Mouse (Mus musculus) kidney, postnatal 4 days (tissue): ENCODE measurements at regions not wholly inside any gene's neighbourhood (a gene's known extent, or its start where the extent isn't known, plus 50 kb on each side); places are given as distances from the start of the nearest gene placed in this dataset.
A peak's percentile ranks its signal among the peaks of the same experiment; 100 is the strongest.

Source experiments
- DNase-seq, 2 experiments: peaks; one replicate each; pipeline ENCODE4 v3.0.0; 2021; ENCODE audit warnings: mixed read lengths in 2 of 2

DNA sequence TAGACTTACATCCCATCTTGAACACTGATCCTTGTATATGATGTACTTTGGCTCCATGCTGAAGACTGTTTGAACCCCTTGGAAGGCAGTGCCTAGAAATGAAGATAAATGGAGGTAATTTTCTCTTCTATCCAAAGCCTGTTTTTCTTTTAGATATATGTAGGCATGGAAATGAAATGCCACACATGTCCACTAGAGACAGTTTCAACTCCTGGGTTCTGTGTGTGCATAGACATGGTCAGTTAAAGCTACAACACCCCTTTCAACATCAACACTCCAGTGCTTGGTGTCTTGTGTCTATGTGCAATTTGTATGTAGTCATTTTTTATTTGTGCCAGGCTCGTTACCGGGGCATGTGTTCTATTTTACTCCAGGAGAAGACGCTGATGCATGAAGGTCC, 179.7 kb upstream of the Lpp start:
- DNase-seq, result no peak

DNA sequence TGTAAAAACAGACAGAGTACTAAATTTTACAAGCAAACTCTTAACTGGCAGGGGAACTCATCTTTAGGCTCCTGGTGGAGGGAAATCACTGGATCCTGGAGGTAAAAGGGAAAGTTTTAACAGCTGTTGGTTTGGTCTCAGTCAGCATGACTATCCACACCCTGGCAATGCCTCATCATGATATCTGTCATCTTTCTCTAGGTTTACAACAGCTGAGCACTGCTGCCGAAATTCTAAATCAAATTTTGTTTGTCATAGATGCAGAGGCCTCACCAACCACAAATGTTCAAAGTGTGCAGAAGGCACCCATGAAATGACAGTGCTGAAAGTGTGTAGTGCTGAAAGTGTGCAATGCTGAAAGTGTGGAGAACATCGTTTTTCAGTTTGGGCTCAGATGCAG, 180.6 kb upstream of the Lpp start:
- DNase-seq, result no peak

DNA sequence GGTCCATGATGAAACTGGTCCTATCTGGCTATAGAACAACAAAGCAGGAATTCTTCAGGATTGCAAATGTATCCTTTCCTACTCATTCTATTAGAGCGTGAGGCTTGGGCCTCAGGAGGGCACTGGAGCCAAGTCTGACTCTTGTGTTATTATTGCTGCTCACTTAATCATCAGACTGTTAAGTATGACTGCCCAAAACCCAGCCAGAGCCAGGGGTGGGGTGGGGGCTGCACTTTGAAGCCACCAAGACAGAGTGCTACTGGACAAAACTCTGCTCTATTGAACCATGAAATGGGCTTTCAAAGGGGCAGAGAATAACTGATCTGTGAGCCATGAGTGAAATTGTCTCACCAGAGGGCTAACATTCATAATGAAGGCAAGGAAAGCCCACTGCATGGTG, 181.7 kb upstream of the Lpp start:
- peak in 1 of 2 experiments; percentile 44 for DNase-seq

DNA sequence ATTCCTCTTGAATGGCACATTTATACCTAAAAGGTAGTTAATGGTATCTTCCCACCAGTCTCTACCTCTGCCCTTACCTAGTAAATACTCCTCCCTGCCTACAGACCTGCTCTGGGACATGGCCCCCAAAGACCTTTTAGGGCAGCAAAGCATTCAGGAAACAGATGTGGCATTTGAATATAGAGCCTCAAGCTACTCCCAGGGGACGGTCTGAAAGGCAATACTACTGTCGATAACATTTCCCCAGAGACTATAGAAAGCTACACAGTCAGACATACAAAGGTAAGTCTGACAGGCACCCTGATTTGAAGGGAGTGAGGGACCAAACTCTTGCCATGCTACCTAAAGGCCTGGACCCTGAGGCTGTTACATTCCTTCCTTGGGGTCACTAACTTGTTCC, 184.4 kb upstream of the Lpp start:
- no peak for DNase-seq

DNA sequence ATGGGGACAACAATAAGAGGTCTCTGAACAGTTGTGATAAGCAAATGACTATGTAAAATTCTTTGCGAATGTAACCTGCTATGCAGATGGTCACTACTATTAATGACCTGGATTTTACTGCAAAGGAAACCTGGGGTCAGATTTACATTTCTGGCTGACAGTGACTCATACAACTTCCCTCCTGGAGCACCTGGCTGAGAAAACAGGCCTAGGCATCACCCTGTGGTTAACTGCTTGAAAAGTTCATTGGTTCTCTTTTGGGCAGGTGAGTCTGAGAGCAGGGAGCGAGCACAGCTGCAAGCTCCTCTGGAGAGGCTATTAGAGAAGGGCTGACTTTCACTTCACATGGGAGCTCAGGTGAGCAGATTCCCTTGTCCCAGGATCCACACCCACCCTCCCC, 185.2 kb upstream of the Lpp start:
- no peak for DNase-seq

DNA sequence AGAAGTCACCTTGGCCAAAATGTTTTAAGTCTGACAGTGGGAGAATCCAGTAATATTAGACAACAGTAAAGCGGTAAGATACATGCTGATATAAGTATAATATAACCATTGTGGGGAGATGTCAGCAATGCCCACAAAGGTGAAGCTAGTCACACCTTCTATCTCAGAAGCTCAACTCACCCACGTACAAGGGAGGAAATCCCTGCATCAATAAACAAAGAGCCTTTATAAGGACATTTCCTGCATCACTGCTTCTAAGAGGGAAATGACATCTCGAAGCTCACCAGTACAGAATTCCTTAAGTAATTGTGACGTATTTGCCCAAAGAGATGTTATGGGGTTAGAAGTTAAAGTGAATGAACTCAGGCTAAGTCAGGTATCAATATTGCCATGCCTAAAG, 186.3 kb upstream of the Lpp start:
- no peak for DNase-seq

DNA sequence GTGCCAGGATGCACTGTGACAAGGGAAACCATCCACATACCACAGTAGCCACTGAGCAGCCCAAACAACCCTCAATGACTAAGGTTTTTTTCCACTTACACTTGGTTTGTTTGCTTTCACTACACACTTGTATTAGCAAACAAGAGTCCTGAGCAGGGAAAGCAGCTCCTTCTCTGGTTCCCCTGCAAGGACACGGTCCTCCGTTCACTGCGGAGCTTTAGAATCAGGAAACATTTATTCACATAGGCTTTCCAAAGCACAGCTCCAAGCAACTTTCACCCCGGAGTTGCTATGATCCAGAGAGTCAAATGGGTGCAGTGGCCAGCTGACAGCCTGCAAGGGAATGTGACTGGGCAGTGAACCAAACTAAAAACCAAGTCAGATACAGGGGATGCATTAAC, 186.8 kb upstream of the Lpp start:
- peak in 1 of 2 experiments; percentile 12 for DNase-seq

DNA sequence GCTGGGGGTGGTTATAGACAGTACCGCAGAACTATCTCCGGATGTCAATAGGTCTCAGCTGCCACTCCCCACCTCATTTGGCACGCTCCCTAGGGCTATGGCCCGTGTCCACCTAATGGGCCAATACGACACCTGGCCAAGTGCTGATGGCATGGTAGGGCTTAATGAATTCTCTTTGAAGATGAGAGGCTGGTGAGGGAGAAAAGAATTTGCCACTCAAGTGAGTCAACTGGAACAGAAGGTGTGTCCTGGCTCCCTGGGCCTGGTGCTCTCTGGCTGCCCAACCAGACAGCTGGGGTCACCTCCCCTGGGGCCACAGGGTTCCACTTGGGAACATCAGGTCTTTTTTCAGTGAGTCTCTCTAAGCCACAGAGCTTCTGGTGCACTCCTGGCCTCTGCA, 187.7 kb upstream of the Lpp start:
- DNase-seq, result peak; percentile 37 to 54

DNA sequence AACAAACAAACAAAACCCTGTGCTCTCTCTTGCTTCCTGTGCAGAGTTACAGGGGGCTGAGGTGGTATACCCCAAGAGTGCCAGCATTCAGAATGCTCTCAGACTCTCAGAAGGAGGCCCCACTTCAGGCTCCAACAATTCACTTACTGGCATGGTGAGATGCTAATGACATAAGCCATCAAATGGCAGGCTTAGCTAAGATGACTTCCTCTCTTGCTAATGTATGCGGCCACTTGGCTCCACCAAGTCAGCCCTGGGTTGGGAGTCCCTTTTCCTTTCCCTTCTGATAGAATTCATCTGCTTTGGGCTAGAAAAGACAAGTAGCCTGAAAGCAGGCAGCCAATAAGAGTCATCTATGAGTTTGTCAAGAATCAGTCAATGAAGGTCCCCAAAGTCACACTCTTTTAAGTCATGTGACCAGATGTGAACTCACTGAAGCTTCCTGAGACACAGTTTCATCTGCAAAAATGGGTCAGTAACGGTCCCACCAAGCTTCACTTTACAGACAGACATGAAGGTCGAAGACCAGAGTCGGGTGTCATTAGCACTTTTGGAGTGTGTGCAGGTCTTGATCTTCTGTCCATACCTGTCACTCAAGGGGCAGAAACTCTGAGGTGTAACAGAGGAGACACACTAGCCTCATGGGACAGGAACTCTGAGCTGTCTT, 189.1 kb upstream of the Lpp start:
- DNase-seq, result no peak

DNA sequence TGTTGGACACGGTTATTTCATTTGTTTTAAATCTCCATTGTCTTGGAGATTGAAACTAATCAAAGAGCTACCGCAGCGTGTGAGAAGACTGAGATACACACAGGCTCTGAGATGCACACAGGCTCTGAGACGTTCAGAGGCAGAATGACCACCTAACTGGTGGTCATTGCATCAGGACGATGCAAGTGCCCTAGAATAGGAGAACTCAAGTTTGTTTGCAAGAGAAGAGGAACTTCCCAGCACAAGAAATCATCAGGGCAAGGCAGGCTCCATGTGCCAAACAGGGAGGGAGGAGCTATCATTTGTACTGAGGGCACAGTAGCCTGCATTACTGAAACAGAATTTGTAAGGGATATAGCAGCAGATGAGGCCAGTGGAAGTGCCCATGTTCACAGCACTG, 190.7 kb upstream of the Lpp start:
- no peak for DNase-seq

DNA sequence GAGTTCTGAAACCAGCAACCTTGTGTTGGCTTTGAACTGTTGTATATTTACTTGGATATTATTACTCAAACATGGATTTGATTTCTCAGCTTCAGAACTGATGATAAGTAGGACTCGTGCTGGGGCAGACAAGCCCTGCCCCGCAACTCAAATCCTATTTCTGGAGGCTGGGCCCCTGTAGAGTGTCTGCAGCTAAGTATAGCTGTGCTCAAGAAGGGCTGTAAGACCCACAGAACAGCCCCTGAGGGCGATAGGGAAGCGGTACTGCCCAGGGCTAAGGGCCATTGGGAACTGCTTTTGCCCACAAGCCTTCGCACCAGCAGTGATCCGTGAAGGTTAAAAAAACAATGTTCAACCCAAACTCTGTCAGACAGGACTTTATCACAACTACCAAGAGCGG, 191.9 kb upstream of the Lpp start:
- no peak for DNase-seq

DNA sequence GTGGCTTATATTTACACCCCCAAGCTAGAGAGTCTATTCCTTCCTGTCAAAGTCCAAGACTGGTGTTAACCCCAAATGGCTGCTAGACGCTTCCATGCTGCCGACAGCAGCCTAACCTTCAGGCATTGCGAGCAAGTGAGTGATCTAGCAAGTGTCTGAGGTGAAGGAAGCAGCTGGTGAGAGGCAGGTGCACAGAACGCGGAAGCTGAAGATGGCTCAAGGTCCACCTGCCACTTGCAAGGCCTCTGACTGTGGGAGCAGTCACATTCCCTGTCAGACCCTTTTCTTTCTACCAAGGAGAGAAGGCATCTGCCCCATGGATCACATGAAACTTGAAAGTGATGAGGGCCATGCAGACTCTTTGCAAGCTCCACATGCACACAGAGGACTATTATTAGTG, 193.1 kb upstream of the Lpp start:
- no peak for DNase-seq

DNA sequence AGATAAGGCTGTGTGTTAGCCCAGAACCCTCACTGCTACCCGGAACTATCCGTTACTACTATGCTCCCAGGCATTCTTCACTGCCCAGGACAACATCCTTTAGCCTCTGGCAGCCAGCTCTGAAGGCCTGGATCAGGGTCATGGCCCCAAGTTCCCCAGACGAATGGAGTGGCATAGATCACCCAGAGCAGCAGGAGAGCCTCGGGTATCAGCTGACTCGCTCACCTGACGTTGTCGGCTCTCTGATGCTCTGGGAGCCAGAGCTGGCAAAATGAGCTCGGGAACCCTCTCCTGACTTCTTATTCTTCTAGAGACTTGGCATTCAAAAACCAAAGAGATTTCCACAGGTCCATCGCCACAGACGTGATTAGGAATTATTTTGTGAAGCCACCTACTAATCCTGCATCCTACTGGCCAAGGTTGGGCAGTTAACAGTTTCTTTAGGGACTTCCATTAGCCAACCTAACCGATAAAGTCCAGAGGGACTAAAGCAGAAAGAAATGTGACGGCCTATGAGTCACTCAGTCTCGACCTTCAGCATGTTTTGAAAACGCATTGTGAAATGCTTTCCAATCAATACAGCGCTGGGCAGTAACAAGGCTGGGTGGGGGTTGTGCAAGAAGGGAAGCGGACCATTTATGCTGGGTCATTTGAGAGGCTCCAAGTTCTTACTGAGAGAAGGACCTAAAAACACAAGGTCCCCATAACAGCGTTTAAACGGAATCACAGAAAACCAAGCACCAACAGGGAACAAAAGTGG, 193.7 kb upstream of the Lpp start:
- no peak for DNase-seq

DNA sequence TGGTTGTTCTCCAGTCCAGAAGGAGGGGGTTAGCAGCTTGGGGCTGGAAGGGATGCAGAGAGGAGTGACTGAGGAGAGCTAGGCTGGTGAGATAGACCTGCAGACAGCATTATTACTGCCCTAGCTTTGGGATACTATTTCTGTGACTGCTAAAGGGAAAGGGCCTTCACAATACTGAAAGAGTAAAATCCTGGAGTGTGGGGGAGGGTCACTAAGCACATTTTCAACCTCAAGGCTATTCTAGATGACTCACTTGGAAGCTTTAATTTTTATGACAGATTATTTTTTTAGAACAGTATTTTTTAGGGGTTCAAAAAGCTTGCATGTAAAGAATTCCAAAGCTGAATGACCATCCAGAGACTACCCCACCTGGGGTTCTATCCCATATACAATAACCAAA, 195.0 kb upstream of the Lpp start:
- no peak for DNase-seq

DNA sequence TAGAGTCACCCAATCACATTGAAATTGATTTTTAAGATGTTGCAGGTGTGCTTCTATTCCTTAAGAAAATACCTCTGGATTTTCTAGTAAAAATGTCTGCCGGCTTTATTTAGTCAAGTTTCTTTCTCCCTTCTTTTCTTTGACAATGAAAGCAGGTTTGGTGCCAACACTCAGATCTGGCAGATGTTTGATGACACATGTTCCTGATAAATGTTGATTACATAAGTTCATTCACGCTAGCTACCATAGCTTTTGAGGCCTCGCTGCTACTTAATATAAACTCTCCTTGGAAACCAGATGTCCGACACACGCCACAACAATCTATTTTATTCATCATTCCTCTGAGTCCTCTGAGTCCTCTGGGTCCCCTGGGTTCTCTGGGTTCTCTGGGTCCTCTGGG, 195.7 kb upstream of the Lpp start:
- DNase-seq, result no peak

DNA sequence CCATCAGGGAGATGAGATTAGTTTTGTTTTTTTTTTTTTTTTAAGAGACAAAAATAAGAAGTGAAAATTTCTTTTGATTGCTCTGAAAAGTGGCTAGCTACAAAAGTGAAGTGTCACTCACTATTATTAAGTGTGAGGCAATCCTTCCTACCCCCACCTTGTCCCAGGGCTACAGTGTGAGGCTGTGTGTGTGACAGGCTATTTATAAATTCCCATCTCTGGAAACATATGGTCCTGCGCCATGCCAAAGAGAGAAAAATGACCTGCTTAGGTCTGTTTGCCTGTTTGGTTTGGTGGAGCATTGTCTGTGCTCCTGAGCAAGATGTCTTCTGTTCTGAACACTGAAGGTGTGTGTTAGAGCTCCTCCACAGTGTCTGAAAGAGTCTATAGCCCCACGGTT, 199.4 kb upstream of the Lpp start:
- DNase-seq, result no peak

DNA sequence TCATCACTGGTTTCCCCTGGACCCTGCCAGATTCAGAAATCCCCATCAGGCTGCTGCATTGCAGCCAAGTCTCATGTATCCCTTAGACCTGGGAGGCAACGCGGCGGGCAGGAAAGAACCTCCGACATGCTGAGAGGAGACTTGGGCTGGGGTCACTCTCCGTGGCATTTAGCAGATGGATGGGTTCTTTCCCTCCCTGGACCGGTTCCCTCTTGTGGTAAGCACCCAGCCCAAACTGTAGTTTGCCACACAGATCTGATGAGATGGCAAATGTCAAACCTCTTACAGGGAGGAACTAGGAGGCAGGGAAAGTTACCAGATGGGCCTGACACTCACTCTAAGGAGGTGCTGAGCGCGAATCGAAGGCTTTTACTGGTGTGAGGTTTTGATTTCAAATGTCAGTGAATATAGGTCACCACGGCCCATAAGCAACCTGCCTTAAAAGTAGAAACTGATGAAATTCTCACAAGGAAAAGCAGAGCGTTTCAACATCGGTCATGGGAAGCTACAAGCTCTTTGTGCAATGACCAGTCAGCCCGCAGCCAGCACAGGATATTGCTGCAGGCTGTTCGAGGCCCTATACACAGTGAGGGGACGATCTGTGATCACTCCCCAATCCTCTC, 199.9 kb upstream of the Lpp start:
- DNase-seq, result no peak

DNA sequence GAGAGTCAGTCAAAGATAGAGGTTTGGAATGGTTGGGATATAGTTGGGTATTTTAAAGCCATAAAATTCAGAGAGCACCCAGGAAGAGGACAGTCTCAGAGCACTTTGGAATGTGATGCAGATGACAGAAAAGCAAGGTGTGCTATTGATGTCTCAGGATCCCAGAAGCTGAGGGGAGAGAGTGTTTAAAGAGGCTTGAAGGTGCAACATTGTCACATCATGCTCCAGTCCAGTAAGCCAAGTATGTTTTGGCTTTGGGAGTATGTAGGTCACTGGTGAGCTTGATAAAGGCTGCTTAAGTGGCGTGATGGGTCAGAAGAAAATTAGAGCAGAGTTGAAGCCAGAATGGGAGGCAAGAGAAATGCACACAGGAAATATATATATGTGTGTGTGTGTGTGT, 201.3 kb upstream of the Lpp start:
- DNase-seq, result no peak

DNA sequence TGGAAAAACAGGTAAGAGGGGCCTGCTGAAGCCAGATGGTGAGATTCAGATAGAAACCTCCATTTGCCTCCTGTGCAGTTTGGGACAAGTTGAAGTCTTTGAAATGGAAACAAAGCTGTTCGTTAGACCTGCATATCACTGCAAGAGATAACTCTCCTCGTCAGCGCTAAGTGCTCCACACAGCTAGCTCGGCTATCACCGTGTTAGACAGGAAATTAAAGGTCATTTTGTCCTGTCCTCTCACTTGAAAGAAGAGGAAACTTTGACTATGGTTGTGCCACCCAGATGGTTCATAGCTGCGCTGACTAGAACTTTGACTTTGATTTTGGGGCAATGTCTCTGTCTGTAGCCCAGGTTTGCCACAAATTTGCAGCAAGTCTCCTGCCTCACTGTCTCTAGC, 198.5 kb upstream of the Bcl6 start:
- no peak for DNase-seq

DNA sequence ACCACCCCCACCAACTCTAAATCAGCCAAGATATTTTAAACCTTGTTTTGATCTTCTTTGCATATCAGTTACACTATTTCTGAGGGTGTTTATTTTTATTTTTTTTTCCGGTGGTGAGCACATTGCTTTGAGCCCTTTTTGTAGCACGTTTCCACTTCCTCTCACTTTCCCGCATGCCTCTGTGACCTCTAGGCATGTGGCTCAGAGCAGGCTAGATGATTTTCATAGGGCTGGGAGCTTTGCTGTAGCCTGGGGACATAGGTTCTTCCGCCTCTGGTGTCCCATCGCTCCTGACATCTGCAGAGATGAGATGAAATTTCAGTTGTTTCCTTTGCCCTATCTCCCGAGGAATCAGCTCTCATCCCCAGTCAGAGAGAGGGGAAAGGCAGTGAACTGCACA, 197.3 kb upstream of the Bcl6 start:
- no peak for DNase-seq

DNA sequence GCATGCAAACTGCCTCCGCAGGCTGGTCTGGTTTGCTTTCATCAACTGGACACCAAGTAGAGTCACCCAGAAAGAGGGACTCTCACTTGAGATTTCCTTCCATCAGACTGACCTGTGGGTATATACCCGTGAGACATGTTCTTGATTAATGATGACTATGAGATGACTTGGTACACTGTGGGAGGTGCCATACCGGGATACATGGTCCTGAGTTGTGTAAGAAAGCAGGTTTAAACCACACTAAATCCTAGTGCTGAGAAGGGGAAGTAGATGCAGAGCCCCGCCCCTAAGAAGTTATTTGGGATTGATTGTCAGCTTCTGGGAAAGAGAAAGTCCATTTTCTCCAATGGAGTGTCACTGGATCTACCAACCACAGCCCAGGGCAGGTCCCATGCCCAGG, 196.2 kb upstream of the Bcl6 start:
- DNase-seq, result no peak

DNA sequence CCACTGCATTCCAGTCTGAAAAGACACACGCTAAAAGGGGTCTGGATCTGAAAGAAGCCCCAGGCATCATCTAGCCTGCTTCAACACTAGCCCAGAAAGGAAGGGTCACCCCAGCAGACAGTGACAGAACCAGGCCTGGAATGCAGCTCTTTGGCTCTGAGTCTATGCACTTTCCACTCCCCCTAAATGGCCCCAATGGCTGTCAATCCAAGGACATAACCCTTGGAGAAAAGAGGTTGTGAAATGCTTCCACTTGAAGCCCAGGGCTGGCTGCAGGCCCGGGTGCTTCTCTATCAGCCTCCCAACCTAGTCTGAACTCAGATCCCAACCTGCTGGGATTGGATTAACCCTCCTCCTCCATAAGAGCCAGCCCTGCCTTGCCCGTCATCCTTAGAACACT, 194.6 kb upstream of the Bcl6 start:
- DNase-seq, result peak in 1 of 2 experiments; percentile 14

DNA sequence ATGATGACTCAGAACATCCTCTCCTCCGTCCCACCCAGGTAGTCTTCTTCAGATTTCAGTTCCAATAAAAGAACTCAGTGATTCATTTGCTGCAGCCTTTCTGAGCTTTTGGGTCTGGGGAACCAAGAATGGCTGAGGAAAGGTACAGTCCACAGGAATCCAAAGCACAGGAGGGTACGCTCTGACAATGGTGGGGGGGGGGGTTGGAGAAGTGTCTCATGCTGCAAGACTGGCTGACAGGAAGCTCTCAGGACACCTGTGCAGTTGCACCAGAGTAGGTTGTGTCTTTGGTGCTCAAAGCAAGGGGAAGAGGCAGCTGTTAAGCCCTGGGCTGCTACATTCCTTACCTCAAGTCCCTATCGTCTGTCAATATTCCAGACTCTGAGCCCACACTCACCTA, 192.7 kb upstream of the Bcl6 start:
- no peak for DNase-seq

DNA sequence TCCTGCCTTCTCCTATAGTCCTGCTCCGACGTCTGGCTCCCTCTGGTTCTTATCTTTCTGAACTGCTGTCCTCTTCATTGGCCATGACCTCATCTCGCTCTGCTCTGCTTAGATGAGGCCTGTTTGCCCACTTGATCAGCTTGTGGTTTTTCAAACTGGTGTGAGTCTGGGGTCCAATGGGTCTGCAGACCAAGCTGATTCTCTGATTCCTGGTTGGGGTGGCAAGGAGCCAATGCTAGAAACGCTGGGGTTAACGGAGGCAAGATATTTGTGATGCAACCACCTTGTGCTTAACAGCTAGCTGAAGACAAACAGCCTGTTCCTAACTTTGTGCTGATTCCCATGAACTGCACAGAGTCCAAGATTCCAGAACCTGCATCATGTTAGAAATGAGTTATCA, 192.0 kb upstream of the Bcl6 start:
- no peak for DNase-seq

DNA sequence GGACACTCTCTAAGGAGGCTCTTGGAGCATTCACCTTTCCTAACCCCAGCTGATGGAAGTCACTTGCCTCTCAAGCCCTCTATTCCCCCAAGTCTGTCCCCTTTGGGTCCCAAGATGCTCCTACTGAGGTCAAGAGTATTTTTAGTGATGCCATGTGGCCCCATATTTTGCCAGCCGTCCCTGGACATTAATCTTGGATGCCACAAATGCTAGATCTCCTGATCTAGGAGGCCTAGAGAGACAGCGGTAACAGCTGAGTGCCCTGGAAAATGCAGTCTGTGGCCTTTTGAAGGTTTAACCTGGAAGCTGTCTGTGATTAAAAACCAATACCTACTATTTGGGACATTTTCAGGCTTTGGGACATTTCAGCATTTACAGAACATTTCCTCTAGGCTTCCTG, 188.9 kb upstream of the Bcl6 start:
- no peak for DNase-seq
